In genomic region chr5:21667191-21668137, GRCm38 (mm10) we compare ENCODE assay signal across 22 mouse cellular contexts. TPM values are rescaled to one million over a fixed set of nuclear protein-coding genes. Genes with fewer than 3 reads are reported as not detected.
A peak's percentile ranks its signal among the peaks of the same experiment; 100 is the strongest.
DNase-seq lines count a peak whose midpoint lies in the region; ATAC-seq and TF ChIP-seq lines count a peak whose summit lies in the region.
"Had no signal": no experiment of that assay in that cellular context is flagged by ENCODE, and none has a peak within 500 bp of the region (broad histone marks: within the 10 kb centered on the region; RNA-seq: fewer than 3 reads in every experiment).

No protein-coding gene starts in this region.

- ATAC-seq in kidney, embryonic 16.5 days (ENCODE audit: low FRiP score, low TSS enrichment): no peak
- ATAC-seq in kidney, embryonic 14.5 days (ENCODE audit: low FRiP score, low TSS enrichment): no peak
- ATAC-seq in intestine, postnatal 0 days: peak; percentile 57
- ATAC-seq: forebrain, postnatal 0 days; midbrain, embryonic 16.5 days had no signal

- TF ChIP-seq CTCF in E14TG2a.4 (conservative IDR thresholded peaks at IDR 0.05; ENCODE audit: low read length): no peak
- TF ChIP-seq CTCF in intestine, postnatal 0 days (IDR thresholded peaks at IDR 0.05; ENCODE audit: low read depth): peak; percentile 51

- no peaks in the 10 kb centered on the region for H3K9me3 ChIP-seq in kidney, embryonic 16.5 days (ENCODE audit: low read length)
- no peaks in the 10 kb centered on the region for H3K9me3 ChIP-seq in kidney, embryonic 14.5 days (ENCODE audit: control insufficient read depth, low read length)
- H3K9me3 ChIP-seq in E14TG2a.4 (ENCODE audit: low read length) (no peaks in the 10 kb centered on the region), ES-E14 (ENCODE audit: control insufficient read depth, insufficient read depth, low read depth, low read length) (no peaks in the 10 kb centered on the region)
- no peaks in the 10 kb centered on the region for H3K9me3 ChIP-seq in intestine, postnatal 0 days (ENCODE audit: control insufficient read depth)
- H3K9me3 ChIP-seq: embryonic facial prominence, embryonic 10.5 days; heart, embryonic 15.5 days; limb, embryonic 15.5 days had no signal

- DNase-seq in ES-E14 (ENCODE audit: low read depth, low spot score): no peak
- DNase-seq in left cerebral cortex, adult 18-20 months (ENCODE audit: low spot score in 2 of 2): no peak
- DNase-seq in thymus, postnatal 0 days (ENCODE audit: low spot score): no peak
- no peak for DNase-seq in right cerebral cortex, adult 2 months (ENCODE audit: low spot score in 2 of 2)
- DNase-seq: adrenal gland, postnatal 14 days; cerebellum, adult 18-20 months; cerebellum, postnatal 36 days; forebrain, postnatal 0 days; gastrocnemius, adult 2 months; heart, adult 2 months; kidney, adult 2 months; lung, postnatal 4 days had no signal

- no peak overlapping the region for H3K4me3 ChIP-seq in kidney, embryonic 16.5 days (ENCODE audit: low read length)
- no peak overlapping the region for H3K4me3 ChIP-seq in kidney, embryonic 14.5 days (ENCODE audit: low read length)
- H3K4me3 ChIP-seq in E14TG2a.4 (replicated peaks; ENCODE audit: low read length) (0 out of 2 replicates have a peak overlapping the region, but pooled peaks have one; percentile 17), ES-E14 (ENCODE audit: insufficient read depth in 1 of 2, low read depth in 1 of 2, low read length in 2 of 2, poor library complexity in 1 of 2, severe bottlenecking in 1 of 2) (no peak overlapping the region)
- H3K4me3 ChIP-seq in intestine, postnatal 0 days (ENCODE audit: low read depth, low read length): no peak overlapping the region
- H3K4me3 ChIP-seq: embryonic facial prominence, embryonic 10.5 days; gastrocnemius, adult 2 months; heart, adult 2 months; heart, embryonic 15.5 days; limb, embryonic 15.5 days had no signal

- H3K4me1 ChIP-seq in kidney, embryonic 16.5 days (ENCODE audit: insufficient read depth, low read length): no peaks in the 10 kb centered on the region
- no peaks in the 10 kb centered on the region for H3K4me1 ChIP-seq in kidney, embryonic 14.5 days (ENCODE audit: control insufficient read depth, insufficient read depth, low read length)
- H3K4me1 ChIP-seq in E14TG2a.4 (replicated peaks; ENCODE audit: low read depth, low read length) (peaks cover 37% of the 10 kb centered on the region), ES-E14 (ENCODE audit: control insufficient read depth in 2 of 2, insufficient read depth in 2 of 2, low read length in 2 of 2, poor library complexity in 1 of 2) (peaks cover 3 to 5% of the 10 kb centered on the region in 2 experiments; a peak in 2 of 4 replicates)
- H3K4me1 ChIP-seq in intestine, postnatal 0 days (replicated peaks; ENCODE audit: control insufficient read depth, insufficient read depth, low read length): no peaks in the 10 kb centered on the region
- H3K4me1 ChIP-seq: embryonic facial prominence, embryonic 10.5 days; heart, embryonic 15.5 days; limb, embryonic 15.5 days had no signal

- in situ Hi-C loops in ES-E14 (cut with MboI; ENCODE audit: low sequenced_read_pairs in 2 of 2, unreplicated experiment in 2 of 2): no loop called here

- H3K27ac ChIP-seq in kidney, embryonic 16.5 days (ENCODE audit: low read length): peak overlapping the region; percentile 8; the same call in 1 of the 2 replicates
- H3K27ac ChIP-seq in kidney, embryonic 14.5 days (ENCODE audit: low read depth, low read length): no peak overlapping the region
- peak overlapping the region; percentile 47; the same call in 1 of the 2 replicates for H3K27ac ChIP-seq in ES-E14 (ENCODE audit: insufficient read depth, low read depth, low read length, poor library complexity, severe bottlenecking)
- no peak overlapping the region for H3K27ac ChIP-seq in intestine, postnatal 0 days (ENCODE audit: low read depth, low read length)
- H3K27ac ChIP-seq: embryonic facial prominence, embryonic 10.5 days; gastrocnemius, adult 2 months; heart, adult 2 months; heart, embryonic 15.5 days; hindbrain, embryonic 14.5 days; limb, embryonic 15.5 days had no signal

- WGBS in kidney, embryonic 16.5 days: 57% methylated on average over 8 of the region's 8 CpGs
- 58% methylated on average over 8 of the region's 8 CpGs for WGBS in kidney, embryonic 14.5 days
- WGBS in intestine, postnatal 0 days: 42% methylated on average over 8 of the region's 8 CpGs

- H3K9ac ChIP-seq in kidney, embryonic 16.5 days (replicated peaks; ENCODE audit: low read length): no peak overlapping the region
- H3K9ac ChIP-seq in kidney, embryonic 14.5 days (ENCODE audit: low read depth, low read length): no peak overlapping the region
- no peak overlapping the region; the same call in 1 of the 2 replicates for H3K9ac ChIP-seq in ES-E14 (ENCODE audit: insufficient read depth, low read depth, low read length, poor library complexity, severe bottlenecking)
- no peak overlapping the region for H3K9ac ChIP-seq in intestine, postnatal 0 days (ENCODE audit: low read depth, low read length)
- H3K9ac ChIP-seq: forebrain, postnatal 0 days; heart, embryonic 15.5 days; hindbrain, embryonic 14.5 days; limb, embryonic 15.5 days had no signal

- peaks cover 13% of the 10 kb centered on the region for H3K36me3 ChIP-seq in kidney, embryonic 16.5 days (ENCODE audit: insufficient read depth, low read length)
- H3K36me3 ChIP-seq in kidney, embryonic 14.5 days (ENCODE audit: control insufficient read depth, insufficient read depth, low read length): peaks cover 9% of the 10 kb centered on the region
- peaks cover 45% of the 10 kb centered on the region for H3K36me3 ChIP-seq in E14TG2a.4 (ENCODE audit: insufficient read depth, low read length)
- peaks cover 6% of the 10 kb centered on the region for H3K36me3 ChIP-seq in ES-E14 (ENCODE audit: control insufficient read depth, insufficient read depth, low read length, poor library complexity, severe bottlenecking)
- peaks cover 12% of the 10 kb centered on the region for H3K36me3 ChIP-seq in intestine, postnatal 0 days (ENCODE audit: control insufficient read depth, insufficient read depth)

- H3K27me3 ChIP-seq in kidney, embryonic 16.5 days (ENCODE audit: insufficient read depth, low read length): no peaks in the 10 kb centered on the region
- H3K27me3 ChIP-seq in kidney, embryonic 14.5 days (ENCODE audit: control insufficient read depth, insufficient read depth, low read length): no peaks in the 10 kb centered on the region
- H3K27me3 ChIP-seq in E14TG2a.4 (ENCODE audit: insufficient read depth, low read length): no peaks in the 10 kb centered on the region
- H3K27me3 ChIP-seq in intestine, postnatal 0 days (replicated peaks; ENCODE audit: control insufficient read depth, insufficient read depth, low read length): no peaks in the 10 kb centered on the region
- H3K27me3 ChIP-seq: heart, embryonic 15.5 days; limb, embryonic 15.5 days had no signal

- H3K4me2 ChIP-seq in kidney, embryonic 16.5 days (replicated peaks; ENCODE audit: low read depth, low read length): no peak overlapping the region
- no peak overlapping the region for H3K4me2 ChIP-seq in kidney, embryonic 14.5 days (replicated peaks; ENCODE audit: low read depth, low read length)
- no peak overlapping the region for H3K4me2 ChIP-seq in intestine, postnatal 0 days (replicated peaks; ENCODE audit: low read depth)
- H3K4me2 ChIP-seq: heart, embryonic 15.5 days; hindbrain, embryonic 14.5 days; limb, embryonic 15.5 days had no signal

TF ChIP-seq in ES-E14, 5 proteins besides CTCF, POLR2A, EP300 and RAD21:
- TF ChIP-seq ZC3H11A (IDR thresholded peaks at IDR 0.05; ENCODE audit: borderline replicate concordance, low read depth, low read length) (no peak), ZNF384 (IDR thresholded peaks at IDR 0.05; ENCODE audit: low read depth, low read length) (no peak), CHD2 (IDR thresholded peaks at IDR 0.05; ENCODE audit: low read depth, low read length) (no peak), MAFK (IDR thresholded peaks at IDR 0.05; ENCODE audit: insufficient read depth, low read depth, low read length) (no peak), HCFC1 (IDR thresholded peaks at IDR 0.05; ENCODE audit: borderline replicate concordance, insufficient read depth, low read length) (no peak)

RNA-seq across cellular contexts. Expression of gene Armc10, which starts 21.9 kb away (rescaled TPM):
- 52.4 and 55.2 TPM in 2 replicates for polyA plus RNA-seq in kidney, embryonic 16.5 days (2015; fragmentation: Nextera tagmentation; extraction: Ambion mirVana)
- polyA plus RNA-seq in kidney, embryonic 14.5 days (2014; fragmentation: Nextera tagmentation; extraction: Ambion mirVana): 67.0 and 77.1 TPM in 2 replicates
- total RNA-seq in ES-E14 (2012; rRNA removed): 73.6 and 86.4 TPM in 2 replicates
- 15.0 and 15.6 TPM in 2 replicates for polyA plus RNA-seq in intestine, postnatal 0 days (2015; fragmentation: Nextera tagmentation; extraction: Ambion mirVana)
- 10 to 100 TPM; 22.2 to 24.5 TPM for total RNA-seq in left cerebral cortex, adult 18-20 months (2021)
- 34.4 and 36.3 TPM in 2 replicates for polyA plus RNA-seq in thymus, postnatal 0 days (2015; fragmentation: Nextera tagmentation; extraction: Ambion mirVana)

RNA-seq across cellular contexts. Expression of gene Fbxl13, which starts 22.0 kb away (rescaled TPM):
- 0.24 and 0.30 TPM in 2 replicates for polyA plus RNA-seq in kidney, embryonic 16.5 days (2015; fragmentation: Nextera tagmentation; extraction: Ambion mirVana)
- polyA plus RNA-seq in kidney, embryonic 14.5 days (2014; fragmentation: Nextera tagmentation; extraction: Ambion mirVana): 0.43 TPM in 2 replicates
- not detected in 2 replicates for total RNA-seq in ES-E14 (2012; rRNA removed)
- polyA plus RNA-seq in intestine, postnatal 0 days (2015; fragmentation: Nextera tagmentation; extraction: Ambion mirVana): 0.07 and 0.08 TPM in 2 replicates
- under 1 TPM; 0.16 to 0.28 TPM for total RNA-seq in left cerebral cortex, adult 18-20 months (2021)
- polyA plus RNA-seq in thymus, postnatal 0 days (2015; fragmentation: Nextera tagmentation; extraction: Ambion mirVana): 0.13 and 0.23 TPM in 2 replicates
- total RNA-seq: heart, adult 2 months had no signal
- polyA plus RNA-seq: limb, embryonic 15.5 days; neural tube, embryonic 11.5 days had no signal

RNA-seq across cellular contexts. Expression of gene Napepld, which starts 33.7 kb away (rescaled TPM):
- 5.9 and 7.3 TPM in 2 replicates for polyA plus RNA-seq in kidney, embryonic 16.5 days (2015; fragmentation: Nextera tagmentation; extraction: Ambion mirVana)
- polyA plus RNA-seq in kidney, embryonic 14.5 days (2014; fragmentation: Nextera tagmentation; extraction: Ambion mirVana): 7.2 and 8.2 TPM in 2 replicates
- total RNA-seq in ES-E14 (2012; rRNA removed): 4.3 and 7.3 TPM in 2 replicates
- 2.1 and 2.3 TPM in 2 replicates for polyA plus RNA-seq in intestine, postnatal 0 days (2015; fragmentation: Nextera tagmentation; extraction: Ambion mirVana)
- 10 to 100 TPM; 16.0 to 16.4 TPM for total RNA-seq in left cerebral cortex, adult 18-20 months (2021)
- polyA plus RNA-seq in thymus, postnatal 0 days (2015; fragmentation: Nextera tagmentation; extraction: Ambion mirVana): 0.86 and 0.90 TPM in 2 replicates

Comparison
In these comparisons a context has a peak if more than half of its experiments do, and no peak if none do; other contexts are left out.
1. H3K27ac ChIP-seq: peak in kidney, embryonic 16.5 days (single experiment) and ES-E14 (single experiment); none in kidney, embryonic 14.5 days (single experiment) and intestine, postnatal 0 days (single experiment).